Mouse (Mus musculus) limb, embryonic 15.5 days (tissue): ENCODE data around the gene Suco. TPM values are rescaled to one million over a fixed set of nuclear protein-coding genes. Genes with fewer than 3 reads are reported as not detected.

Experiments
- ATAC-seq: fragments of 200-750 bp; cut with Nextera tagmentation; 2 replicates; pipeline ENCODE4 v1.8.0; 2017; ENCODE audit warnings: low read depth, moderate TSS enrichment; ENCODE audit not compliant: insufficient number of reproducible peaks, low FRiP score, low TSS enrichment
- H3K27ac ChIP-seq: fragments of 300-500 bp; sonication (generic); 2 replicates; pipeline ENCODE4 v1.5.1; 2015; ENCODE audit warnings: moderate library complexity, mild to moderate bottlenecking, inconsistent platforms
- H3K27me3 ChIP-seq: fragments of 300-500 bp; sonication (generic); 2 replicates; pipeline ENCODE4 v1.6.1; 2015; ENCODE audit warnings: inconsistent platforms
- H3K36me3 ChIP-seq: fragments of 300-500 bp; sonication (generic); 2 replicates; pipeline ENCODE4 v1.6.1; 2015; ENCODE audit warnings: inconsistent platforms
- H3K4me1 ChIP-seq: fragments of 300-500 bp; sonication (generic); 2 replicates; pipeline ENCODE4 v1.6.1; 2015; ENCODE audit warnings: inconsistent platforms
- H3K4me2 ChIP-seq: fragments of 300-500 bp; sonication (generic); 2 replicates; pipeline ENCODE4 v1.6.1; 2015; ENCODE audit warnings: mild to moderate bottlenecking, inconsistent platforms
- H3K4me3 ChIP-seq: fragments of 300-500 bp; sonication (generic); 2 replicates; pipeline ENCODE4 v1.5.1; 2015; ENCODE audit warnings: mild to moderate bottlenecking, inconsistent platforms
- H3K9ac ChIP-seq: fragments of 300-500 bp; sonication (generic); 2 replicates; pipeline ENCODE4 v1.6.1; 2015; ENCODE audit warnings: inconsistent platforms
- H3K9me3 ChIP-seq: fragments of 300-500 bp; sonication (generic); 2 replicates; pipeline ENCODE4 v1.6.1; 2016; ENCODE audit warnings: inconsistent platforms
- WGBS: fragments of 180-500 bp; shearing (Covaris S2); methylation state at CpG from one replicate; pipeline ENCODE4 v1.1.7; 2015; 5-methylcytosine and 5-hydroxymethylcytosine counted together
- polyA plus RNA-seq: library from polyadenylated mRNA; unstranded; fragments of >200 nt; fragmentation: Nextera tagmentation; extraction: Ambion mirVana; gene quantifications from 2 replicates; pipeline ENCODE4 v1.2.1, GENCODE M21; 2015

Suco gene
- polyA plus RNA-seq, result 17.0 and 23.3 TPM in 2 replicates

DNA sequence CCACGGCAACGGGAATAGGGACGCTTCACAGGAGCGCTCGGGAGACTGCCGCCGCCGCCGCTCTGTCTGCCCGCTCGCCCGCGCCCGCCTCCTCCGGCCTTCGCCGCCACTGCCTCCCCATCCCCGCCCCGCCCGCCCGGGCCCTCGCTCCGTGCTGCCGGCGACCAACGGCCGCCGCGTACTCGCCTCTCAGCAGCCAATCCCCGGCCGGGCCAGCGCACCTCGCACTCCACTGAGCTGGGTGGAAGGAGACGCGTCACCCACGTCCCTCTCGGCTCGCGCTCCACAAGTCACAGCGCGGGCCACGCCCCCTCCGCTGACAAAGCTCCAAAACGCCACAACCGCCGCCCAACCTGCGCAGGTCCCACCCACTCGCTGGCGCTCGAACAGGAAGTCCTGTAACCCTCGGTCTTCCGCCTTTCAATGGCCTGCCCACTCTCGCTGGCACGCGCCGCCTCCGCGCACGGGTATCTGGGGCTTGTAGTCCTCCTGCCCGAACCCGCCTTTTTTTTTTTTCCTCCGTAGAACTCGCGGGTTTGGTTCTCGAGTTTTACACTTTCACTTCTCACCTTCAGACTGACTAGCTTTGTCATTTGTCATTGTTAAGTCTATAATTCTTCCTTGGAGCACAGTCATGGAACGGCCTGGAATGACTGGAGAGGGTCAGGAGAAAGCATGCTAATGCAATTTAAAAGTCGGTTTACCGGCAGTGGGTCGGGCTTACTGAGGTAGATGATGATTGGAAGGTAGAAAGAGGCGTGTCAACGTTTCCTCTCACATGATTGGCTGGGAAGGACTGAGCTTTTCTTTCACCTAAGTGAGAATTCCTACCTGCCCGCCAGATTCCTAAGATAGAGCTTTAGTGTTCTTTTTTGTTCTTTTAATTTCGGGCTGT lies at the start of gene Suco:
Gene Suco, minus strand, starts transcription at position 130 of the 895 bp plus-strand sequence.
- WGBS, result under 1% methylated on average over 56 of the region's 74 CpGs

GRCm38 (mm10) chr1:161925281-161925805 lies 48.9 kb upstream of the Suco start:
- no peaks in the 10 kb centered on the region for H3K9me3 ChIP-seq
- WGBS, result 82% methylated on average over 13 of the region's 13 CpGs
- H3K4me1 ChIP-seq, result no peaks in the 10 kb centered on the region
- no peaks in the 10 kb centered on the region for H3K36me3 ChIP-seq
- no peak overlapping the region for H3K27ac ChIP-seq
- H3K27me3 ChIP-seq, result no peaks in the 10 kb centered on the region
- H3K4me3 ChIP-seq, result no peak overlapping the region
- no peak overlapping the region for H3K9ac ChIP-seq
- no peak for ATAC-seq
- no peak overlapping the region for H3K4me2 ChIP-seq

More for the DNA sequence above, at the start of gene Suco:
- Histone ChIP-seq H3K36me3 (no peaks in the 10 kb centered on the region), H3K27ac (peak within 1 kb of the TSS; percentile 98), H3K4me2 (peak within 1 kb of the TSS; percentile 71), H3K4me3 (peak within 1 kb of the TSS; percentile 89), H3K9me3 (no peaks in the 10 kb centered on the region), H3K9ac (peak within 1 kb of the TSS; percentile 92), H3K4me1 (peaks cover 6% of the 10 kb centered on the region; the same call in 1 of the 2 replicates), H3K27me3 (no peaks in the 10 kb centered on the region)
- peak; percentile 99 for ATAC-seq

GRCm38 (mm10) chr1:161924321-161924720 lies 47.8 kb upstream of the Suco start:
- Histone ChIP-seq H3K4me1 (no peaks in the 10 kb centered on the region), H3K4me3 (no peak overlapping the region)
- 73% methylated on average over 3 of the region's 3 CpGs for WGBS

DNA sequence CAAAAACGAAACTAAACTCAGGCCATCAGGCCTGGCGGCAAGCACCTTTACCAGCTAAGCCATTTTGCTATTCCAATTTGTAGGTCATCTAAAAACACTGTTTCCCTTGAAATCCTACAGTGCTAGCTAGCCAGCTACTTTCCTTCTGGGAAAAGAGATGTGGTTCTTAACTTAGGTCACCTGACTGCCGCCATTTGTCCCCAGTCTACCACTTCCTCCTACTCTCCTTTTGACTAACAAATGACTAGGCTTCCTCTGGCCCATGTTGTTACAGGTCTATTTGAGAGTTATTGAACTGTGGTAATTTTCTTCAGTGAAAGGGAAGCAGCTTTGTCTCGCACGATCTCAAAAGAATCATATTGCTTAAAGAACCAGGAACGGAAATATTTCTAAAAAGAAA lies 45.4 kb upstream of the Suco start:
- no peak overlapping the region for H3K4me3 ChIP-seq
- no peak overlapping the region for H3K9ac ChIP-seq
- no peak overlapping the region for H3K27ac ChIP-seq
- peaks cover 4% of the 10 kb centered on the region; the same call in 1 of the 2 replicates for H3K4me1 ChIP-seq
- no peaks in the 10 kb centered on the region for H3K9me3 ChIP-seq
- H3K4me2 ChIP-seq, result no peak overlapping the region
- no peaks in the 10 kb centered on the region for H3K27me3 ChIP-seq
- ATAC-seq, result no peak
- 77% methylated on average over 6 of the region's 6 CpGs for WGBS
- no peaks in the 10 kb centered on the region for H3K36me3 ChIP-seq

More at GRCm38 (mm10) chr1:161924321-161924720, 47.8 kb upstream of the Suco start:
- no peak overlapping the region for H3K9ac ChIP-seq
- no peak overlapping the region for H3K4me2 ChIP-seq
- no peaks in the 10 kb centered on the region for H3K9me3 ChIP-seq
- ATAC-seq, result no peak
- H3K27ac ChIP-seq, result no peak overlapping the region
- H3K36me3 ChIP-seq, result no peaks in the 10 kb centered on the region
- no peaks in the 10 kb centered on the region for H3K27me3 ChIP-seq

DNA sequence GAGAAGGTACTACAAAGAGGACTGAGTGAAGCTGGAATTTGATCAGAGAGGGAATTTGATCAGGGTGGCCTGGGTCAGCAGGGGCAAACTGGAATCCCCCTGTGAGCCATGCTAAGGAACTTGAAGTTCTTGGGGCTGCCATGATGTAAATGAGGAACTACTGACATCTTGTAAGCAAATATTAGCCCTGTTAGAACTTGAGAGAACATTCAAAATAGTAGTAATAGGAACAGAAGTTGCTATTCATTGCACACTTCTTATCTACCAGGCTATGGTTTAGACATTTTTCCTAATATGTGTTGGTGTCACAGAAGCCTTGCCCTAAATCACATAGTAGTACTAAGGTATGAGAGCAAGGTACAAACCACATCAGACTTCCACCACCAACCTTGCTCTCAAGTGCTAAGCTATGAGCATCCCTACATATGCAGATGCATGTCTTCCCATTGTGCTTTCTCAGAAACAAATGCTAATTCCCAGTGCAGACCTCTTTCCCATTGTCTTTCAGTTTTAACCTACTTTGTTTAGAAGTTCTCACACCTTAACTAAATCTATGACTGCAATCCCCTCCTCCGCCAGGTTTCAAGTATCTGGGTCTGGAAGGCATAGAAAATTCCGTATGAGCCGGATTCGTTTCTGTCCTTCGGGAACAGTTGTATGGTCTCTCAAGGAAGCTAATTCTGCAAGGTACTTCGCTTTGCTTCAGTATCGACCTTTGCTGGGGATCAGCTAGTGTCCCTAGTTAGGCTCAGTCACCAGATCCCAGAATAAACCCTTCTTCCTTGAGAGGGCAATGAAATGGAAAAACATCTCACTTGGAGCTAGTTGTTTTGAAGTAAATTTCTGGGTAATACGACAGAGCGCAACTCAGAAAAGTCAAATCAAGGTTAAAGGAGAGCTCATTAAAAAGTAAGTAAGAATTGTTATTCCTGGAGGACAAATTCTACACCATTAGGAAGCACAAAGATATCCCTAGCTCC lies 44.3 kb upstream of the Suco start:
- Histone ChIP-seq H3K4me1 (peaks cover 4% of the 10 kb centered on the region; the same call in 1 of the 2 replicates), H3K9ac (no peak overlapping the region), H3K27me3 (no peaks in the 10 kb centered on the region), H3K36me3 (no peaks in the 10 kb centered on the region), H3K27ac (no peak overlapping the region), H3K9me3 (no peaks in the 10 kb centered on the region), H3K4me3 (no peak overlapping the region), H3K4me2 (no peak overlapping the region)
- no peak for ATAC-seq
- WGBS, result 77% methylated on average over 9 of the region's 9 CpGs

DNA sequence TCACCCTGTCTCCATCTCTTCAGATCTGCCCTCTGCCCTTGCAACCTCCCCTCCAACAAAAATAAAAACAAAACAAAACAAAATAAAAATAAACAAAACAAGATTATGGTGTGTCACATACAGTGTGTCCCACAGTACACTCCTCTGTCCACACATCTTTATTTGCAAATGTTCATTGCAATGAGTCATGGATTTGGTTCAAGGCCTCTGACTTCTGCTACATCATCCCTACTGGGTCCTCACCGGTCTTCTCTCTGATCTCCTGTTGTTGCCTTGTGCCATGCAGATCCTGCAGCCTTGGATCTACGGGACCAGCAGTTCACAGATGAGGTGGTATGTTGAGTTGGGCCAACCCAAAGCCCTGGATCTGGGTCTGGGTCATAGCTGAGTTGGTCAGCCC lies 43.1 kb upstream of the Suco start:
- H3K27ac ChIP-seq, result no peak overlapping the region
- H3K4me1 ChIP-seq, result peaks cover 9% of the 10 kb centered on the region; the same call in 1 of the 2 replicates
- H3K4me2 ChIP-seq, result no peak overlapping the region
- H3K27me3 ChIP-seq, result no peaks in the 10 kb centered on the region
- H3K36me3 ChIP-seq, result no peaks in the 10 kb centered on the region
- H3K4me3 ChIP-seq, result no peak overlapping the region
- 88% methylated on average over 2 of the region's 2 CpGs for WGBS
- H3K9me3 ChIP-seq, result no peaks in the 10 kb centered on the region
- ATAC-seq, result no peak
- H3K9ac ChIP-seq, result no peak overlapping the region

GRCm38 (mm10) chr1:161918682-161919372 lies 42.3 kb upstream of the Suco start:
- WGBS, result 53% methylated on average over 7 of the region's 7 CpGs
- Histone ChIP-seq H3K9ac (no peak overlapping the region), H3K27me3 (no peaks in the 10 kb centered on the region), H3K4me3 (no peak overlapping the region), H3K4me2 (no peak overlapping the region), H3K9me3 (no peaks in the 10 kb centered on the region), H3K4me1 (peaks cover 15% of the 10 kb centered on the region; the same call in 1 of the 2 replicates), H3K27ac (no peak overlapping the region), H3K36me3 (no peaks in the 10 kb centered on the region)
- ATAC-seq, result no peak

GRCm38 (mm10) chr1:161917940-161918484 lies 41.5 kb upstream of the Suco start:
- Histone ChIP-seq H3K4me1 (peaks cover 23% of the 10 kb centered on the region; the same call in 1 of the 2 replicates), H3K4me2 (no peak overlapping the region), H3K36me3 (no peaks in the 10 kb centered on the region), H3K27me3 (no peaks in the 10 kb centered on the region), H3K27ac (no peak overlapping the region), H3K9ac (no peak overlapping the region), H3K9me3 (no peaks in the 10 kb centered on the region), H3K4me3 (no peak overlapping the region)
- no peak for ATAC-seq
- 82% methylated on average over 3 of the region's 3 CpGs for WGBS

GRCm38 (mm10) chr1:161916036-161916435 lies 39.6 kb upstream of the Suco start:
- no peak overlapping the region for H3K4me2 ChIP-seq
- H3K27me3 ChIP-seq, result no peaks in the 10 kb centered on the region
- H3K9me3 ChIP-seq, result no peaks in the 10 kb centered on the region
- 63% methylated on average over 3 of the region's 3 CpGs for WGBS
- no peak overlapping the region for H3K9ac ChIP-seq
- H3K27ac ChIP-seq, result no peak overlapping the region
- no peaks in the 10 kb centered on the region for H3K36me3 ChIP-seq
- no peak overlapping the region for H3K4me3 ChIP-seq
- ATAC-seq, result no peak
- peaks cover 23% of the 10 kb centered on the region; the same call in 1 of the 2 replicates for H3K4me1 ChIP-seq

GRCm38 (mm10) chr1:161913648-161913984 lies 37.1 kb upstream of the Suco start:
- Histone ChIP-seq H3K27me3 (no peaks in the 10 kb centered on the region), H3K4me2 (no peak overlapping the region), H3K4me3 (no peak overlapping the region), H3K9ac (no peak overlapping the region), H3K9me3 (no peaks in the 10 kb centered on the region), H3K27ac (peak overlapping the region; percentile 51; the same call in 1 of the 2 replicates), H3K4me1 (peaks cover 21% of the 10 kb centered on the region; the same call in 1 of the 2 replicates), H3K36me3 (no peaks in the 10 kb centered on the region)
- 30% methylated on average over 7 of the region's 7 CpGs for WGBS
- ATAC-seq, result no peak
